Mouse (Mus musculus) lung, adult 2 months (tissue): ENCODE data around the gene Serpini1.

Experiments used
- CTCF ChIP-seq: fragments of 200-500 bp; IDR thresholded peaks from 2 replicates; pipeline ENCODE4 v1.5.1; 2011; ENCODE audit warnings: mild to moderate bottlenecking, low read length, control low read depth; ENCODE audit not compliant: insufficient read depth
- POLR2A ChIP-seq: fragments of 200-500 bp; IDR thresholded peaks from 2 replicates; pipeline ENCODE4 v1.6.1; 2011; ENCODE audit warnings: low read depth, mild to moderate bottlenecking, control low read depth, low read length, borderline replicate concordance; ENCODE audit errors: extremely low read depth

DNA sequence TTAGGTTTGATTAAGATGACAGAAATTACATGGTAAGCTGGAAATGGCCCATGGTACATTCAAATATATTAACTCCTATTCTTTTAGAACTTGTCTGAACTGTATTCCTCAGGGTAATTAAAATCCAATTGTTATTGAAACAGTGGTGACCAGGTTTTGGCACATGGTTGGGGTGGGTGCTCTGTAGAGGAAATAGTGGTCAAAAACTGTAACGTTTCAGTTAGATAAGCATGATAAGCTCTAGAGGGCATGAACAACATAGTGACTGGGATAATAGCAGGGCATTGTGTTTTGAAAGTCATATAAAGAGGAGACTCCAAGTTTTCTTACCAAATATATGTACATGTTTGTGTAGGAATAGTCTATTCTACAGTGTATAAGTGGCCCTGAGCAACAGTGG, 134.7 kb downstream of the Serpini1 start:
- no peak for TF ChIP-seq POLR2A
- TF ChIP-seq CTCF, result no peak
